Mouse (Mus musculus) lung, adult 2 months (tissue): ENCODE data around the gene Cnga3. TPM values are rescaled to one million over a fixed set of nuclear protein-coding genes. Genes with fewer than 3 reads are reported as not detected.

Source experiments
- DNase-seq: peaks from one replicate; pipeline ENCODE4 v3.0.0; 2022
- H3K4me1 ChIP-seq: fragments of 200-500 bp; 2 replicates; pipeline ENCODE4 v1.6.1; 2011; ENCODE audit warnings: low read length; ENCODE audit not compliant: control insufficient read depth, insufficient read depth
- H3K4me3 ChIP-seq: fragments of 200-500 bp; replicated peaks from 2 replicates; pipeline ENCODE3; 2011; ENCODE audit warnings: low read depth, mild to moderate bottlenecking, control low read depth, low read length; ENCODE audit errors: extremely low read depth
- CTCF ChIP-seq: fragments of 200-500 bp; IDR thresholded peaks from 2 replicates; pipeline ENCODE4 v1.5.1; 2011; ENCODE audit warnings: mild to moderate bottlenecking, low read length, control low read depth; ENCODE audit not compliant: insufficient read depth
- POLR2A ChIP-seq: fragments of 200-500 bp; IDR thresholded peaks from 2 replicates; pipeline ENCODE4 v1.6.1; 2011; ENCODE audit warnings: low read depth, mild to moderate bottlenecking, control low read depth, low read length, borderline replicate concordance; ENCODE audit errors: extremely low read depth
- WGBS: fragments of 180-500 bp; shearing (Covaris S2); methylation state at CpG from one replicate; pipeline ENCODE4 v1.1.7; 2018; 5-methylcytosine and 5-hydroxymethylcytosine counted together
- polyA plus RNA-seq: library from polyadenylated mRNA; depleted of rRNA; stranded (reverse); fragments of >200 nt; gene quantifications from 2 replicates; pipeline ENCODE4 v1.2.3, GENCODE M21; 2012

The Cnga3 gene
- polyA plus RNA-seq, 1 experiment = 0.05 TPM

DNA sequence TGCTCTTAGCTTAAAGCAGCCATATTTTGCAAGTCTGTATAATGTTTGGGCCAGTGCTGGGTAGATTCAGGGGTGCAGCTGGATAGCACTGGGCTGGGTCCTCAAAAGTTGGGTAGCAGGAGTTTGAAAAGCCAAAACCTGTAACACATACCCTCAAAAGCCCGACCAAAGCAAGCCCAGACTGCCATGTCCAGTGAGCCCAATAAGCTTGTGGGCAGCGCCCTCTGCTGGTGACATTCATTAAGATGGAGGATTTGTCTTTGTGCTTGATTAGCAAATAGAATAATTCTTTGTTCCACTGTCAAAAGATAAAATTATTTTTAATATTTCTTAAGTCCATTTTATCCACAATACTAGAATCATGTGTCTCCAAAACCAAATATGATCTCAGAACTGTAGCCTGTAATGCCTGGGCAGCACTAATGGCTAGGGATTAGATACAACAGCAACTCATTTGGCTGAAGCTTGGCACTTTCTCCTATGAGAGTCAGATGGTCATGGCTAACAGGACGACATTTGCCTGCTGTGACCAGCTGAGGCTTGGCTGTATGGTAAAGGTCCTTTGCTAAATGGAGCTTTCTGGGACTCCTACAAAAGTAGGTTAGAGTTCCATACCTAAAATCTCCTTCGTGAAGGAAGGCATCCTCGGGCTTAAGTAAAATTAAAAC is 36.5 kb downstream of the Cnga3 start:
- peak; percentile 73 for DNase-seq
- no peak overlapping the region for H3K4me3 ChIP-seq
- H3K4me1 ChIP-seq = no peaks in the 10 kb centered on the region
- WGBS = 40% methylated on average over 5 of the region's 5 CpGs
- TF ChIP-seq CTCF (peak; percentile 81), POLR2A (no peak)

DNA sequence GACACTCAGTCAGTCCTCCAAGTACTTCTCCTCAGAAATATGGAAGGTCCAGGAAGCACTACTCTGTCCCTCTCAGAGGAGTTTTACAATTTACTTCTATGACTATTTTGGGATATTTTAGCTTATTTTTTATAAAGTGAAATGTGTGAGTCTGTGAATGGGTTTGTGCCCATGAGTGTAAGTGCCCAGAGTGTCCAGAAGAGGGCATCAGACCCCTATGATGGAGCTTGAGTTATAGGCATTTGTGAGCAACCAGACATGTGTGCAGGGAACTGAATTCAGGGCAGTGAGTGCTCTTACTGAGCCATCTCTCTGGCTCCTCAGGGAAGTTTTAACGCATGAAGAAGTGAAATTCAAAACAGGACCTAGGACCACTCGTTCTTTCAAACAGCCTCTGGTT is 44.2 kb downstream of the Cnga3 start:
- no peak for DNase-seq

DNA sequence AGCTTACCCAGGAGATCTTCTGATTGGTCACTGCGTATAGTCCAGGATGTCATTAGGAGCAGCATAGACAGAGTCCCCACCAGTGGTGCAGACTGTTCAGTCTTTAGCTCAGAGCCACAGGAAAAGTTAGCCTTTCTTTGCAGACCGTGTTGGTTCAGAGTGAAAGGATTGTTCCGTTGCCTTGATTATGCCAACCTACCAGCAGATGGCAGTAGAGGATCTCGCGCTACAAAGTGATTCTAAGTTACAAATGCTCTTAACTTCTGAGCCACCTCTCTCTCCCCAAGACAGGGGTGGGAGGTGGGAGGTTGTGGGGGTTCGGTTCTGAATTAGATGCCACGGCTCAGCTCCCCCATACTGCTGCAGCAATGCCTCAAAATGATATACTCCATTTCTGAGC is 58.2 kb downstream of the Cnga3 start:
- Histone ChIP-seq H3K4me1 (no peaks in the 10 kb centered on the region), H3K4me3 (no peak overlapping the region)
- 5% methylated on average over 7 of the region's 7 CpGs for WGBS
- DNase-seq = peak; percentile 56
- TF ChIP-seq CTCF (peak; percentile 60), POLR2A (no peak)

More for the DNA sequence above, 44.2 kb downstream of the Cnga3 start:
- TF ChIP-seq CTCF (no peak), POLR2A (no peak)
- no peaks in the 10 kb centered on the region for H3K4me1 ChIP-seq
- no peak overlapping the region for H3K4me3 ChIP-seq
- 83% methylated on average over 2 of the region's 2 CpGs for WGBS

DNA sequence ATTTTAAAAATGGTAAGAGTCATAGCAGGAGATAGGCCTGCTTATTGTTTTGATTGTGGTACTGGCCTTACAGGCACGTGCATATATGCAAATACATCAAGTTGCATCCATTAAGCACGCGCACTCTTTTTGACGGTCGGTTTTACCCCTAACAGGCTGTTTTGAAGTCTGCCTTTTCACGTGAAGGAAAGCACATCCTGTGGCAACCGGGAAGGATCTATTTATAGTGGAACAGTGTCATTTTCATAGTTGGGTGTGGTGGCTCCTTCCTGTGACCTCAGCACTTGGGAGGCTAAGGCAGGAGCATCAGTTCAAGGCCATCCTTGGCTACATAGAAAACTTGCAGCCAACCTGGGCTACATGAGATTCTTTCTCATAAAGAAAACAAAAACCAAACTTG is 72.3 kb downstream of the Cnga3 start:
- no peak for DNase-seq
- WGBS = 59% methylated on average over 7 of the region's 7 CpGs
- no peak for TF ChIP-seq POLR2A
- Histone ChIP-seq H3K4me1 (no peaks in the 10 kb centered on the region), H3K4me3 (no peak overlapping the region)

DNA sequence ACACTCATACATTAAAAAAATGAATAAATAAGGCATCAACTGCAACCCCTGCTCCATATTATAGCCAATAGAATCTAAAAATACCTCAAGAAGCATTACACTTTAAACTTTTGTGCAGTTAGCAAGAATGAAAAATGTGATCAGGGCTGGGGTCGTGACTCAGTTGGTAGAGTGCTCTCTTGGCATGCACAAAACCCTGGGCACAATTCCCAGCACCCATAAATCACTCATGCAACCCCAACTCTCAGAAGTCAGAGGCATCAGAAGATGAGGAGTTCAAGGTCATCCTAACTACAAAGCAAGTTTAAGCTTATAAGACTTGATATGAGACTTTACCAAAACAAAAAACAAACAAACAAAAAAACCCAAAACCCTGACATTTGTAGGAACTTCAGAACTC is 73.5 kb downstream of the Cnga3 start:
- no peak overlapping the region for H3K4me3 ChIP-seq
- no peak for DNase-seq
- no peak for TF ChIP-seq CTCF
- no peak for TF ChIP-seq POLR2A
- H3K4me1 ChIP-seq = no peaks in the 10 kb centered on the region
- 61% methylated on average over 1 of the region's 1 CpGs for WGBS

DNA sequence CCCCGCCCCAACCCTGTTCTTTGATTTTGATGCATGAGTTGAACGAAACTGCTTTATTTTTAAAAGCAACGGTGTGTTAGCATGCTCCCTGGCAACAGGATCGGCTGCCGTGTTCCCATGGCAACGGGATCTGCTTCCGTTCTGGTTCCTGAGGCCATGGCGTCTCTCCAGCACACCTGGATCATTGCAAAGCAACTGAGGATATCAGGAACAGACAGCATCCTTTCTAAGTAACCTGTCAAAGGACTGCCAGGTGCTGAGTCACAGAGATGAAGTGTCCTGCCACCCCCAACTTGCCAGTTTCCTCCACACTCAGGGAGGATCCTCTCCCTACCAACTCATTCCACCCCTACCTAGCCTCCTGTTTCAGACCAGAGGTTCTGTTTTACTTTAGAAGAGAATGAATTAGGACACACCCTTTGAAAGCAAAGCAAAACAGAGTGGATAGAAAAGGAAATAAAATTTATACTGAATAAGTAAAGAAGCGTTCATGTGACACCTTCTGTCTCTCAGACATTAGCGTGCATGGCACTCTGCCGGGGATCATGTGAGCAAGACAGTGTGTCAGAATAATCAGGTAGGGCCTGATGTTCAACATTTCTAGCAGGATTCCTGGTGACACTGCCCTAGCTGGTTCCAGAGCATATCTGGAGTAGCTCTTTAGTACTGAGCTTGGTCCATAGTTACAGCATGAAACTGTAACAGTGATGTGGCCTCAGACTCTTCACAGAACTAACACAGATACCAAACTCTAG is 74.1 kb downstream of the Cnga3 start:
- Histone ChIP-seq H3K4me1 (no peaks in the 10 kb centered on the region), H3K4me3 (no peak overlapping the region)
- 67% methylated on average over 11 of the region's 11 CpGs for WGBS
- DNase-seq = no peak
- TF ChIP-seq POLR2A (no peak), CTCF (no peak)

DNA sequence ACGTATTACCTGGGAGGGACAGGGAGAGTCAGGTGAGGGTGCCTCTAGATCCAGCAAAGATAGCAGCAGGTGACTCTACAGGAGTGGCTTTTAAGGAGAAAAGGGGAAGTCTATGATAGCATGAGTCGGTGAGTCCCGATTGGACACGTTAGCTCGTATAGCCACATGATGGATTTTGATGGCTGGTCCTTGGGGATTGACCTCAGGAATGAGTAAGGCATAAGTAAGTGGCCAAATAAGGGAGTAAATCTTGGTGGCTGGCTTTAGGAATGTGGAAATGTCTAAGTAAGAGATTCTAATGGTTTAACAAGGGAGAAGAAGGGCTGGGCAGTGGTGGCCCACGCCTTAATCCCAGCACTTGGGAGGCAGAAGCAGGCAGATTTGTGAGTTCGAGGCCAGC is 74.7 kb downstream of the Cnga3 start:
- Histone ChIP-seq H3K4me3 (no peak overlapping the region), H3K4me1 (no peaks in the 10 kb centered on the region)
- 75% methylated on average over 7 of the region's 7 CpGs for WGBS
- DNase-seq = no peak
- TF ChIP-seq POLR2A (no peak), CTCF (no peak)

DNA sequence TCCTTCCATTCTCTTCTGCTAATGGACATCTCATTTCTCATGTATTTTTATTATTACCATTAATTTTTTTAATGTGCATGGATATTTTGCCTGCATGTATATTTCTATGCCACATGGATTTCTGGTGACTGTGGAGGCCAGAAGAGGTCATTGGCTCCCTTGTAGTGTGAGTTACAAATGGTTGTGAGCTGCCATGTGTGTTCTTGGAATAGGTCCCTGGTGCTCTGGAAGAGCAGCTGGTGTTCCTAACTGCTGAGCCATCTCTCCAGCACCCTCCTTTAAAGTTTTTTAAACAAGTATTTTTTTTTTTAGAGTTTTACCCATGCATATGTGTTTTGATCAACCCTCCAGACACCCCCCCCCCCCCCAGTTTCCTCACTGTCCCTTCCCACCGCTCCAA is 82.2 kb downstream of the Cnga3 start:
- WGBS = 68% methylated on average over 1 of the region's 1 CpGs
- no peak for DNase-seq
- Histone ChIP-seq H3K4me3 (no peak overlapping the region), H3K4me1 (peaks cover 3% of the 10 kb centered on the region; the same call in 1 of the 2 replicates)
- TF ChIP-seq CTCF (no peak), POLR2A (no peak)

DNA sequence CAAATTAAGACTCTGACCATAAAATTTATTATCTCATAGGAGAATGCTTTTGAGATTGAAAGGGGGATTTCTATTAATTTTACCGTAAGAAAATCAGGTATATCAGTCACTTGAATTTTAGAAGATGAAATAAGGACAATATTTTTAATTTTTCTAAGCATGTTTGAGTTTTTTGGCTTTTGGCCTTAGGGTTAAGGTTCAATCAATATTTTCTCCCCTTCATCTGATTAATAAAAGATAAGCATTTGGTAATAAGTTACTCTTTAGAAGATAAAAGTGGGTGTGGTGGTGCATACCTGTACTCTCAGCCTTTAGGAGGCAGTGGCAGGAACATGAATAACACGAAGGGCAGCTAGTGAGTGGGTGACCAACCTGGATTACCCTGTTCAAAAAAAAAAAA is 84.7 kb downstream of the Cnga3 start:
- peaks cover 3% of the 10 kb centered on the region; the same call in 1 of the 2 replicates for H3K4me1 ChIP-seq
- WGBS = 68% methylated on average over 2 of the region's 2 CpGs

More for the DNA sequence above, 84.7 kb downstream of the Cnga3 start:
- TF ChIP-seq POLR2A = no peak
- no peak for TF ChIP-seq CTCF
- no peak for DNase-seq
- no peak overlapping the region for H3K4me3 ChIP-seq
